Mouse (Mus musculus) heart, embryonic 11.5 days (tissue): Measurements from ENCODE around the gene Arid1b. TPM values are rescaled to one million over a fixed set of nuclear protein-coding genes. Genes with fewer than 3 reads are reported as not detected.

Experiments
- ATAC-seq: fragments of 200-750 bp; cut with Nextera tagmentation; replicated peaks from 2 replicates; pipeline ENCODE4 v1.8.0; 2017; ENCODE audit warnings: moderate library complexity; ENCODE audit not compliant: insufficient number of reproducible peaks, low FRiP score, low TSS enrichment
- H3K27ac ChIP-seq: fragments of 300-500 bp; sonication (generic); 2 replicates; pipeline ENCODE4 v1.5.1; 2014; ENCODE audit warnings: mild to moderate bottlenecking, low read depth, low read length
- H3K27me3 ChIP-seq: fragments of 300-500 bp; sonication (generic); 2 replicates; pipeline ENCODE4 v1.6.1; 2014; ENCODE audit warnings: mild to moderate bottlenecking, low read length, mixed read lengths; ENCODE audit not compliant: control insufficient read depth, insufficient read depth
- H3K36me3 ChIP-seq: fragments of 300-500 bp; sonication (generic); 2 replicates; pipeline ENCODE4 v1.6.1; 2014; ENCODE audit warnings: mild to moderate bottlenecking, low read length, moderate library complexity, mixed read lengths; ENCODE audit not compliant: control insufficient read depth, insufficient read depth
- H3K4me1 ChIP-seq: fragments of 300-500 bp; sonication (generic); 2 replicates; pipeline ENCODE4 v1.6.1; 2014; ENCODE audit warnings: low read length; ENCODE audit not compliant: control insufficient read depth, insufficient read depth
- H3K4me2 ChIP-seq: fragments of 300-500 bp; sonication (generic); 2 replicates; pipeline ENCODE4 v1.6.1; 2014; ENCODE audit warnings: mild to moderate bottlenecking, moderate library complexity
- H3K4me3 ChIP-seq: fragments of 300-500 bp; sonication (generic); 2 replicates; pipeline ENCODE4 v1.5.1; 2014; ENCODE audit warnings: low read depth, low read length
- H3K9ac ChIP-seq: fragments of 300-500 bp; sonication (generic); 2 replicates; pipeline ENCODE4 v1.6.1; 2014; ENCODE audit warnings: mild to moderate bottlenecking, low read depth, low read length, moderate library complexity
- H3K9me3 ChIP-seq: fragments of 300-500 bp; sonication (generic); replicated peaks from 2 replicates; pipeline ENCODE4 v1.6.1; 2016; ENCODE audit warnings: low read length; ENCODE audit not compliant: control insufficient read depth
- WGBS: fragments of 180-500 bp; shearing (Covaris S2); extraction: QIAGEN DNeasy Blood & Tissue Kit; methylation state at CpG from one replicate; pipeline ENCODE4 v1.1.7; 2014; ENCODE audit not compliant: insufficient replicate concordance; 5-methylcytosine and 5-hydroxymethylcytosine counted together
- polyA plus RNA-seq: library from polyadenylated mRNA; unstranded; fragments of >200 nt; fragmentation: Nextera tagmentation; extraction: Ambion mirVana; gene quantifications from 2 replicates; pipeline ENCODE4 v1.2.1, GENCODE M21; 2014

Arid1b gene
- polyA plus RNA-seq, 1 experiment from 2014 or later, result 8.2 TPM

DNA sequence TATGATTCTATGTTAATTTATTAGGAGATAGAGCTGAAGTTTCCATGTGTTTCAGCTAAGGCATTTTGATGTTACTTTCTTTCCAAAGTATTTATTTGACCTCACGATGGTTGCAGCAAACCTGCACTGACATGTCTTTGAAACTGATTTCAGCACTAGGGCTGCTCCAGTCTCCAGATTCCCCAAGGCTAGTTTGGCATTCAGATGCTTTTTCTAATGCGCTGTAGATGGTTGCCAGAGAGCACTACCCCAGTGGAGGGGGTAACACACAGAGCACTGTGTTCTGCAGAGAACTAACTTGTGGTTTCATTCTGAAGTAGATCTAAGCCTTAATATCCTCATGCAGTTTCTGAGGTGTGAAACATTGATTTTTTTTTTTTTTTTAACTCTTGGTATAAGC is 250.4 kb downstream of the Arid1b start:
- Histone ChIP-seq H3K4me1 (peaks cover 33% of the 10 kb centered on the region), H3K9ac (no peak overlapping the region), H3K36me3 (no peaks in the 10 kb centered on the region), H3K4me2 (no peak overlapping the region), H3K9me3 (no peaks in the 10 kb centered on the region), H3K27ac (no peak overlapping the region), H3K4me3 (no peak overlapping the region), H3K27me3 (no peaks in the 10 kb centered on the region)
- 95% methylated on average over 2 of the region's 2 CpGs for WGBS
- no peak for ATAC-seq

DNA sequence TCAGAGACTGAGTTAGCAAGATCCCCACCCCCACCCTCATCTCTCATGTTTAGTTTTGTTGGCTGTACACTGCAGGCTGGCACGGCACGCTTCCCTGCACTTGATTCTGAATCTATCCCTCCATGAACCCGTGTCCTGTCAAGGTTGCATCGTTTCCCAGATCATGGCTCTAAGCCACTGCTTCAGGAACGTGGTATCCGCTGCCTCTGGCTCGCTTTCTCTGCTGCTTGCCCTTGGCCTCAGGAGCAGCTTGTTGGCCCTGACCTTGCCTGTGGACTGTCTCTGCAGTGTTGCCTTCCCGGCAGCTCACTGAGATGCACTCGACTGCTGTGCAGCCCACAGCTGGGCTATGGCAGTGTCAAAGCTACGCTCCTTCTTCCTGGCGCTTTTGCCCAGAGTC is 252.6 kb downstream of the Arid1b start:
- Histone ChIP-seq H3K9me3 (no peaks in the 10 kb centered on the region), H3K9ac (no peak overlapping the region), H3K36me3 (no peaks in the 10 kb centered on the region), H3K4me2 (no peak overlapping the region), H3K27me3 (no peaks in the 10 kb centered on the region), H3K4me1 (peaks cover 33% of the 10 kb centered on the region), H3K4me3 (no peak overlapping the region), H3K27ac (no peak overlapping the region)
- WGBS, result 61% methylated on average over 11 of the region's 11 CpGs
- ATAC-seq, result 0 out of 2 replicates have a peak, but pooled peaks have one; percentile 41

DNA sequence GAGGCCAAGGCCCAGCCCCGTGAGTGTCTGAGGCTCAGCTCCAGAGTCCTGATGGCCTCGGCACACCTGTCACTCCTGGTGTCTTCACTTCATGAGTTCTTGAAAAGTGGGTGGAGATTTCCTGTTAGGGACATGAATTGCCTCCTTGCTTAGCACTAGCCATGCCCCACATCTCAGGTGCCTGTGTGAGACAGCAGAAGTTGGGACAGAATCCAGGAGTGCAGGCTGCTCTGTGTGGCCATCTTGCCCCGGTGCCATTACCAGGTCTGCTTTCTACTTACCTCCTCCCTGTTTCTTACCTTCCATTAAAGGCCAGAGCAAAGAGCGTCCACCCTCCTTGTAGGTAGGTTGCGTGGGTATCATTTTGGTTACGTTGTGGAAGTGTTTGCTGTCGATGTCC is 253.1 kb downstream of the Arid1b start:
- ATAC-seq, result no peak
- 78% methylated on average over 7 of the region's 7 CpGs for WGBS
- H3K9ac ChIP-seq, result no peak overlapping the region

DNA sequence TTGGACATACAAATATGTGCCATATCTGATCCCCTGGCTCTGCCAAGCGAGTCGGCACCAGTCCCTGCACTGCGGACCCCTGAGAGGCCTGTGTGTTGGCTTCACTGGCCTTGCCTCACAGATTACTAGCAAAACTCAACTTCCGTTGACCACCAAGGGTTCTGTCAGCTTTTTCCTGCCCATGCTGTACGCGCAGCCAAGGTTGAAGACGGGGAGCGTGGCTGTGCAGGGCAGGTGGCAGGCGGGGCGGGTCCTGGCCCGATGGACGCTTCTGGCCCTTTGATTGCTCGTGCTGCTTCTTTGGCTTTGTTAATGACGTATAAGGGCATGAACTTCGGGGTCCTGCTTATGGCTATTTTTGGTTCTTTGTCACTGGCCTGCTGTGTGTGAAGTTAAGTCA is 253.6 kb downstream of the Arid1b start:
- WGBS, result 62% methylated on average over 15 of the region's 15 CpGs
- Histone ChIP-seq H3K9me3 (no peaks in the 10 kb centered on the region), H3K4me1 (peaks cover 33% of the 10 kb centered on the region), H3K9ac (no peak overlapping the region; the same call in 1 of the 2 replicates), H3K27ac (peak overlapping the region; percentile 75), H3K27me3 (no peaks in the 10 kb centered on the region), H3K36me3 (no peaks in the 10 kb centered on the region), H3K4me3 (no peak overlapping the region), H3K4me2 (no peak overlapping the region)
- ATAC-seq, result no peak

More for the DNA sequence above, 253.1 kb downstream of the Arid1b start:
- peaks cover 33% of the 10 kb centered on the region for H3K4me1 ChIP-seq
- H3K4me3 ChIP-seq, result no peak overlapping the region
- H3K9me3 ChIP-seq, result no peaks in the 10 kb centered on the region
- H3K27ac ChIP-seq, result no peak overlapping the region; the same call in 1 of the 2 replicates
- no peak overlapping the region for H3K4me2 ChIP-seq
- H3K27me3 ChIP-seq, result no peaks in the 10 kb centered on the region
- H3K36me3 ChIP-seq, result no peaks in the 10 kb centered on the region

DNA sequence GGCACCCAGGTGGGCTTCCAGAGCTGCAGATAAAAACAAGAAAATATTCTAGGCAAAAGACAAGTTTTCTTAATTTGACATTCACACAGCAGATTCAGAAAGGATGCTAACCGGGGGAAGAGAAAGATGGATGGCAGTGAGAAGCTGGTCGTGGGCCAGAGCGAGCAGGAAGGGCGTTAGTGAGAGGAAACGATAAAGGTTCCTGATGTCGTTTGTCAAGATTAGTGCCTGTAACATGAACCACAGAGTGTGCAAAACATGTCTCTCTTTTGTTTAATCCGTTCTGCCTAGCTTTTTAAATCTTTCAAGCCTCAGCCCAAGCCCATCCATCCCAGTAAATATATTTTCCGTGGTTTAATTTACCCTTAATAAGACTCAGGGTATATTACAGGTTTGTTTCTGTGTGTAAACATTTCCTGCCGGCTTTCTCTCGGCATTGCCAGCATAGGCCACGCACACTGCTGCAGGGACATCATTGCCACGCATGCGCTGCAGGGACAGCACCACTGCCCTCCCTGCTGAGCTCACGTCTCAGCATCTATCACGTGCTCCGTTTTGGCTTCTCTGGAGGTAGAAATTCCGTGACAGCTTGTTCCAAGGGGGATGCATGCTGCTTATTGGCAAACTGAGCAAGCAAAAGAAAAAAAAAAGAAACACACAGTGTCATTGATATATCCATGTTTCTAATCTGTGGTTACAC is 255.0 kb downstream of the Arid1b start:
- Histone ChIP-seq H3K4me2 (0 out of 2 replicates have a peak overlapping the region, but pooled peaks have one; percentile 11), H3K36me3 (no peaks in the 10 kb centered on the region), H3K27ac (peak overlapping the region; percentile 75), H3K27me3 (no peaks in the 10 kb centered on the region), H3K9ac (no peak overlapping the region), H3K9me3 (no peaks in the 10 kb centered on the region), H3K4me3 (no peak overlapping the region), H3K4me1 (peaks cover 33% of the 10 kb centered on the region)
- no peak for ATAC-seq
- 51% methylated on average over 17 of the region's 17 CpGs for WGBS

DNA sequence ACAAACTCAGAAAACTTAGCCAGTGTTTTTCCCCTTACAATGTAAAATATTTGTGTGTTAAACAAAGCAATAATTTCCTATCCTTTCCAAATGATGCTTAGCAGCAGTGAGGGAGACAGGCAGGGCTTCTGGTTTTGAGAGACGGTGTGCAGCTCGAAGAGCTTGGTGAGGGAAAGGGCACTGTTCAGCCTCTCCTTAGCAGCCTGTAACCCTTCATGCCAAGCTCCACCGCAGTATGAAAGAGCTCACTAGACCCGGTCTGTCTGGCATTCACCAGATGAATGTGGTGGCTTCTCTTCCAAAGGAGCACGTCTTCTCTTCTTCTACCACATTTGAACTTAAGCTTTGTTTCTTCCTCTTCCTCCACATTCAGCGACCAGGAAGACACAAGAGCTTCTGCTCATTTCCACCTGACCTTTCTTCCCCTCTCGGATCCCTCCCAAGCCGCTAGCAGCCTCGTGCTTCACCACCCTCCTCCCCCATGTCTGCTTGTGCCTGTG is 255.6 kb downstream of the Arid1b start:
- no peak for ATAC-seq
- Histone ChIP-seq H3K9me3 (no peaks in the 10 kb centered on the region), H3K27ac (no peak overlapping the region), H3K4me1 (peaks cover 33% of the 10 kb centered on the region), H3K4me2 (no peak overlapping the region), H3K9ac (no peak overlapping the region), H3K4me3 (no peak overlapping the region), H3K27me3 (no peaks in the 10 kb centered on the region), H3K36me3 (no peaks in the 10 kb centered on the region)
- 72% methylated on average over 9 of the region's 9 CpGs for WGBS

- ATAC-seq, result no peak
- no peaks in the 10 kb centered on the region for H3K9me3 ChIP-seq
- 30% methylated on average over 3 of the region's 3 CpGs for WGBS
Observed at GRCm38 (mm10) chr17:5252436-5252835, 258.3 kb downstream of the Arid1b start.

GRCm38 (mm10) chr17:5254717-5255617 is 260.8 kb downstream of the Arid1b start:
- no peak overlapping the region for H3K4me2 ChIP-seq
- peaks cover 7% of the 10 kb centered on the region; the same call in 1 of the 2 replicates for H3K4me1 ChIP-seq
- no peak overlapping the region for H3K9ac ChIP-seq
- H3K27ac ChIP-seq, result no peak overlapping the region
- no peaks in the 10 kb centered on the region for H3K36me3 ChIP-seq
- WGBS, result 78% methylated on average over 16 of the region's 16 CpGs
- ATAC-seq, result no peak
- no peaks in the 10 kb centered on the region for H3K27me3 ChIP-seq
- H3K9me3 ChIP-seq, result no peaks in the 10 kb centered on the region
- H3K4me3 ChIP-seq, result no peak overlapping the region

More at GRCm38 (mm10) chr17:5252436-5252835, 258.3 kb downstream of the Arid1b start:
- no peak overlapping the region for H3K4me2 ChIP-seq
- H3K27me3 ChIP-seq, result no peaks in the 10 kb centered on the region
- no peaks in the 10 kb centered on the region for H3K36me3 ChIP-seq
- no peak overlapping the region for H3K9ac ChIP-seq
- H3K4me3 ChIP-seq, result no peak overlapping the region
- H3K27ac ChIP-seq, result no peak overlapping the region
- peaks cover 19% of the 10 kb centered on the region for H3K4me1 ChIP-seq
